Mouse (Mus musculus) naive thymus-derived CD4-positive, alpha-beta T cell, adult 5 months (primary cell): Measurements from ENCODE around the gene Cep162. TPM values are rescaled to one million over a fixed set of nuclear protein-coding genes. Genes with fewer than 3 reads are reported as not detected.

ENCODE experiments used
- polyA plus RNA-seq: library from polyadenylated mRNA; unstranded; fragments of 100-300 nt; shearing (Covaris generic); gene quantifications from one replicate; pipeline ENCODE4 v1.2.1, GENCODE M21; 2017

The Cep162 gene
- polyA plus RNA-seq = 4.3 TPM

GRCm38 (mm10) chr9:87254903-87255695, at the start of gene Cep162:
Gene Cep162, minus strand, starts transcription at chr9:87255536.

GRCm38 (mm10) chr9:87144106-87144505, 111.2 kb downstream of the Cep162 start, which contains the start of gene Mrap2:
Gene Mrap2, plus strand, starts transcription at chr9:87144306.

Other genes with a start within 250 kb of the Cep162 start
- not detected for gene Ripply2, start 240.0 kb downstream of the Cep162 start, polyA plus RNA-seq
- gene Cyb5r4, start 233.5 kb downstream of the Cep162 start, polyA plus RNA-seq = 63.0 TPM
- gene Mrap2, start 111.2 kb downstream of the Cep162 start, polyA plus RNA-seq = not detected